Mouse (Mus musculus) intestine, embryonic 14.5 days (tissue): ENCODE data around the gene Osbpl3. TPM values are rescaled to one million over a fixed set of nuclear protein-coding genes. Genes with fewer than 3 reads are reported as not detected.
"Not testable (repeated sequence)": the region's sequence is repeated elsewhere in the genome, so short reads cannot be mapped to it uniquely, and the experiment has no call there.

ENCODE experiments used
- ATAC-seq: fragments of 200-750 bp; cut with Nextera tagmentation; replicated peaks from 2 replicates; pipeline ENCODE4 v1.8.0; 2017; ENCODE audit warnings: low read depth, moderate number of reproducible peaks, moderate TSS enrichment, moderate library complexity; ENCODE audit not compliant: low FRiP score, low TSS enrichment
- DNase-seq: peaks from one replicate; pipeline ENCODE4 v3.0.0-alpha.2; 2018; ENCODE audit warnings: low spot score
- H3K27ac ChIP-seq: fragments of 300-500 bp; sonication (generic); 2 replicates; pipeline ENCODE4 v1.5.1; 2014; ENCODE audit warnings: low read depth, mild to moderate bottlenecking, control low read depth
- H3K27me3 ChIP-seq: fragments of 300-500 bp; sonication (generic); replicated peaks from 2 replicates; pipeline ENCODE4 v1.6.1; 2014; ENCODE audit warnings: low read length, control low read depth; ENCODE audit not compliant: control insufficient read depth, insufficient read depth
- H3K36me3 ChIP-seq: fragments of 300-500 bp; sonication (generic); 2 replicates; pipeline ENCODE4 v1.6.1; 2014; ENCODE audit warnings: low read length, control low read depth; ENCODE audit not compliant: control insufficient read depth, insufficient read depth
- H3K4me1 ChIP-seq: fragments of 300-500 bp; sonication (generic); replicated peaks from 2 replicates; pipeline ENCODE4 v1.6.1; 2014; ENCODE audit warnings: low read length, control low read depth, mixed read lengths; ENCODE audit not compliant: control insufficient read depth, insufficient read depth
- H3K4me2 ChIP-seq: fragments of 300-500 bp; sonication (generic); 2 replicates; pipeline ENCODE4 v1.6.1; 2014; ENCODE audit warnings: low read length
- H3K4me3 ChIP-seq: fragments of 300-500 bp; sonication (generic); 2 replicates; pipeline ENCODE4 v1.5.1; 2014; ENCODE audit warnings: low read depth, low read length, control low read depth, mixed read lengths
- H3K9ac ChIP-seq: fragments of 300-500 bp; sonication (generic); 2 replicates; pipeline ENCODE4 v1.6.1; 2014; ENCODE audit warnings: mild to moderate bottlenecking, low read length
- H3K9me3 ChIP-seq: fragments of 300-500 bp; sonication (generic); 2 replicates; pipeline ENCODE4 v1.6.1; 2016; ENCODE audit warnings: low read length, control low read depth; ENCODE audit not compliant: control insufficient read depth
- WGBS: fragments of 180-500 bp; shearing (Covaris S2); extraction: QIAGEN DNeasy Blood & Tissue Kit; methylation state at CpG from one replicate; pipeline ENCODE4 v1.1.7; 2014; 5-methylcytosine and 5-hydroxymethylcytosine counted together
- polyA plus RNA-seq: library from polyadenylated mRNA; unstranded; fragments of >200 nt; fragmentation: Nextera tagmentation; extraction: Ambion mirVana; gene quantifications from 2 replicates; pipeline ENCODE4 v1.2.1, GENCODE M21; 2014

Gene Osbpl3
- polyA plus RNA-seq, 1 experiment from 2014 or later = 10.1 TPM

DNA sequence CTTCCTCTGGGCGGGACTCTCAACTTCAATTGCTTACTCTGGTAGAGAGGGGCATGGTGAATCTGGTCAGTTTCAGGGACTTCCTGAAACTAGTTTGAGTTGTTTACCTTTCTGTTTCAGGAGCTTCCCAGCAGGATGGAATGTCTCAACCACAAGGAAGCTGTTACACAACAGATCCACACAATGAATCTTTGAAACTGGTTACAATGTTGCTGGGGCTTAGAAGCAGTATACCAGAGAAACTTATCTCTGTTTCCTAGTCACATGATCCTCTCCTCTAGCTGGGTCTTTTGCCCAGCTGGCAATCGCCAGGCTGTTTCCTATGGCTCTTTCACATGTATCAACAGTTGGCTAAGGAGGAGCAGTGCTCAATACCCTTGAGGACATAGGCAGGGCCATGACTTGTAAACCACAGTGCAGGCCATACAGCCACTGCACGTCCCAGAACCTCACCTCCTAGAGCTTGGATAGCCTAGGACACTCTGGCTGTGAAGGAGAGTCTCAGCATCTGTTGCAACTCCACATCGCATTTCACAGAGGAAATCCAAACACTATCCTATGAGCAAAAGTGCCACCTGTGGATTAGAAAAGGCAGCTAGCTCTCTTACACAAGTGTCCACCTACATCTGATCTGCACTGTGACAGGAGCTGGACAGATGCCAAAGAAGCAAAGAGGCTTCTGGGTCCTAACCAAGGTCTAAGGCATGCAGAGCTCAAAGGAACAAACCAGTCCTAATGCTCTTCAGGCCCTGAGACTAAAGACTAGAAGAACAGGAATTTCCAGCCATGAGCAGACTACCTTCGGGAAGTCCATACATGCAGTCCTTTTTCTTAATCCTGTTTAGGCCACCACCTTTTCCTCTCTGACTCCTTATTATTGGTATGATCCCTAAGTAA is 14.8 kb downstream of the Osbpl3 start:
- no peak overlapping the region for H3K4me2 ChIP-seq
- peaks cover 4% of the 10 kb centered on the region; the same call in 1 of the 2 replicates for H3K4me1 ChIP-seq
- no peak overlapping the region for H3K9ac ChIP-seq
- WGBS = 92% methylated on average over 5 of the region's 5 CpGs
- DNase-seq (no peak), ATAC-seq (no peak)
- H3K27me3 ChIP-seq = no peaks in the 10 kb centered on the region
- H3K4me3 ChIP-seq = no peak overlapping the region
- H3K36me3 ChIP-seq = no peaks in the 10 kb centered on the region
- no peaks in the 10 kb centered on the region for H3K9me3 ChIP-seq
- no peak overlapping the region for H3K27ac ChIP-seq

GRCm38 (mm10) chr6:50440197-50440596 is 15.8 kb downstream of the Osbpl3 start:
- H3K9me3 ChIP-seq = no peaks in the 10 kb centered on the region
- no peak overlapping the region for H3K9ac ChIP-seq
- H3K36me3 ChIP-seq = no peaks in the 10 kb centered on the region
- ATAC-seq (no peak), DNase-seq (no peak)
- H3K27me3 ChIP-seq = no peaks in the 10 kb centered on the region
- no peak overlapping the region for H3K4me2 ChIP-seq
- no peak overlapping the region for H3K27ac ChIP-seq
- WGBS = 94% methylated on average over 7 of the region's 7 CpGs
- no peak overlapping the region for H3K4me3 ChIP-seq
- H3K4me1 ChIP-seq = peaks cover 4% of the 10 kb centered on the region; the same call in 1 of the 2 replicates

- DNase-seq, H3K27me3 ChIP-seq, H3K4me2 ChIP-seq, H3K4me1 ChIP-seq, H3K4me3 ChIP-seq, H3K9ac ChIP-seq, H3K9me3 ChIP-seq, H3K27ac ChIP-seq, H3K36me3 ChIP-seq, ATAC-seq: not testable (repeated sequence)
- 91% methylated on average over 4 of the region's 4 CpGs for WGBS
These were observed 17.1 kb downstream of the Osbpl3 start for GRCm38 (mm10) chr6:50438900-50439299.

GRCm38 (mm10) chr6:50437815-50438214 is 18.2 kb downstream of the Osbpl3 start:
- no peak overlapping the region for H3K9ac ChIP-seq
- H3K9me3 ChIP-seq = no peaks in the 10 kb centered on the region
- H3K27me3 ChIP-seq = no peaks in the 10 kb centered on the region
- H3K4me1 ChIP-seq = no peaks in the 10 kb centered on the region
- no peak overlapping the region for H3K4me3 ChIP-seq
- H3K4me2 ChIP-seq = no peak overlapping the region
- WGBS = 98% methylated on average over 2 of the region's 2 CpGs
- H3K27ac ChIP-seq = no peak overlapping the region
- ATAC-seq (no peak), DNase-seq (no peak)
- no peaks in the 10 kb centered on the region for H3K36me3 ChIP-seq

- H3K36me3 ChIP-seq = no peaks in the 10 kb centered on the region
- no peak overlapping the region for H3K9ac ChIP-seq
- H3K4me3 ChIP-seq = no peak overlapping the region
- H3K4me2 ChIP-seq = no peak overlapping the region
- H3K27me3 ChIP-seq = no peaks in the 10 kb centered on the region
- H3K27ac ChIP-seq = no peak overlapping the region
- WGBS = 67% methylated on average over 2 of the region's 2 CpGs
- ATAC-seq (no peak), DNase-seq (no peak)
- no peaks in the 10 kb centered on the region for H3K9me3 ChIP-seq
- no peaks in the 10 kb centered on the region for H3K4me1 ChIP-seq
These were observed 19.3 kb downstream of the Osbpl3 start for GRCm38 (mm10) chr6:50436661-50437060.

- Histone ChIP-seq H3K9ac (no peak overlapping the region), H3K4me3 (no peak overlapping the region), H3K36me3 (0 out of 2 replicates have a peak, but pooled peaks cover 3% of the 10 kb centered on the region), H3K4me2 (no peak overlapping the region), H3K9me3 (no peaks in the 10 kb centered on the region), H3K27me3 (no peaks in the 10 kb centered on the region), H3K27ac (no peak overlapping the region), H3K4me1 (no peaks in the 10 kb centered on the region)
- DNase-seq (no peak), ATAC-seq (no peak)
- 81% methylated on average over 5 of the region's 5 CpGs for WGBS
These were observed 23.5 kb downstream of the Osbpl3 start for GRCm38 (mm10) chr6:50432491-50432890.

GRCm38 (mm10) chr6:50429299-50429698 is 26.7 kb downstream of the Osbpl3 start:
- ATAC-seq (no peak), DNase-seq (no peak)
- Histone ChIP-seq H3K36me3 (0 out of 2 replicates have a peak, but pooled peaks cover 3% of the 10 kb centered on the region), H3K27ac (no peak overlapping the region), H3K4me2 (no peak overlapping the region), H3K4me1 (no peaks in the 10 kb centered on the region), H3K9ac (no peak overlapping the region), H3K27me3 (no peaks in the 10 kb centered on the region), H3K4me3 (no peak overlapping the region), H3K9me3 (no peaks in the 10 kb centered on the region)
- WGBS = 85% methylated on average over 7 of the region's 7 CpGs

GRCm38 (mm10) chr6:50427051-50427732 is 28.8 kb downstream of the Osbpl3 start:
- Histone ChIP-seq H3K27me3 (no peaks in the 10 kb centered on the region), H3K4me1 (no peaks in the 10 kb centered on the region), H3K27ac (no peak overlapping the region), H3K4me3 (no peak overlapping the region), H3K36me3 (0 out of 2 replicates have a peak, but pooled peaks cover 3% of the 10 kb centered on the region), H3K9ac (no peak overlapping the region), H3K9me3 (no peaks in the 10 kb centered on the region), H3K4me2 (no peak overlapping the region)
- DNase-seq (no peak), ATAC-seq (no peak)
- WGBS = 89% methylated on average over 11 of the region's 11 CpGs
